Mouse (Mus musculus) heart, embryonic 15.5 days (tissue): ENCODE measurements around the gene Cntnap2. TPM values are rescaled to one million over a fixed set of nuclear protein-coding genes. Genes with fewer than 3 reads are reported as not detected.
"Not testable (repeated sequence)": the region's sequence is repeated elsewhere in the genome, so short reads cannot be mapped to it uniquely, and the experiment has no call there.

Experiments
- ATAC-seq: fragments of 200-750 bp; cut with Nextera tagmentation; replicated peaks from 2 replicates; pipeline ENCODE4 v1.8.0; 2017; ENCODE audit warnings: low read depth, moderate TSS enrichment; ENCODE audit not compliant: insufficient number of reproducible peaks, insufficient read depth, low FRiP score
- H3K27ac ChIP-seq: fragments of 300-500 bp; sonication (generic); 2 replicates; pipeline ENCODE4 v1.5.1; 2015; ENCODE audit warnings: mild to moderate bottlenecking, inconsistent platforms
- H3K27me3 ChIP-seq: fragments of 300-500 bp; sonication (generic); 2 replicates; pipeline ENCODE4 v1.6.1; 2015; ENCODE audit warnings: inconsistent platforms
- H3K36me3 ChIP-seq: fragments of 300-500 bp; sonication (generic); 2 replicates; pipeline ENCODE4 v1.6.1; 2015; ENCODE audit warnings: mild to moderate bottlenecking, inconsistent platforms
- H3K4me1 ChIP-seq: fragments of 300-500 bp; sonication (generic); replicated peaks from 2 replicates; pipeline ENCODE4 v1.6.1; 2015; ENCODE audit warnings: inconsistent platforms
- H3K4me2 ChIP-seq: fragments of 300-500 bp; sonication (generic); 2 replicates; pipeline ENCODE4 v1.6.1; 2015; ENCODE audit warnings: inconsistent platforms, mild to moderate bottlenecking, moderate library complexity
- H3K4me3 ChIP-seq: fragments of 300-500 bp; sonication (generic); 2 replicates; pipeline ENCODE4 v1.5.1; 2015; ENCODE audit warnings: mild to moderate bottlenecking, inconsistent platforms
- H3K9ac ChIP-seq: fragments of 300-500 bp; sonication (generic); 2 replicates; pipeline ENCODE4 v1.6.1; 2015; ENCODE audit warnings: mild to moderate bottlenecking, inconsistent platforms
- H3K9me3 ChIP-seq: fragments of 300-500 bp; sonication (generic); replicated peaks from 2 replicates; pipeline ENCODE4 v1.6.1; 2016; ENCODE audit warnings: inconsistent platforms
- WGBS: fragments of 180-500 bp; shearing (Covaris S2); methylation state at CpG from one replicate; pipeline ENCODE4 v1.1.7; 2015; ENCODE audit warnings: mixed read lengths; 5-methylcytosine and 5-hydroxymethylcytosine counted together
- polyA plus RNA-seq: library from polyadenylated mRNA; unstranded; fragments of >200 nt; fragmentation: Nextera tagmentation; extraction: Ambion mirVana; gene quantifications from 2 replicates; pipeline ENCODE4 v1.2.1, GENCODE M21; 2015

Gene Cntnap2
- polyA plus RNA-seq, 1 experiment from 2014 or later = 0.28 TPM

GRCm38 (mm10) chr6:47109582-47110220, 2050.5 kb downstream of the Cntnap2 start:
- 39% methylated on average over 6 of the region's 6 CpGs for WGBS
- H3K4me2 ChIP-seq = no peak overlapping the region
- no peak overlapping the region for H3K4me3 ChIP-seq
- no peaks in the 10 kb centered on the region for H3K27me3 ChIP-seq
- no peak overlapping the region for H3K9ac ChIP-seq
- no peak for ATAC-seq
- no peak overlapping the region for H3K27ac ChIP-seq
- no peaks in the 10 kb centered on the region for H3K9me3 ChIP-seq
- H3K4me1 ChIP-seq = no peaks in the 10 kb centered on the region
- H3K36me3 ChIP-seq = no peaks in the 10 kb centered on the region

- not testable (repeated sequence) for H3K4me3 ChIP-seq, H3K4me1 ChIP-seq, H3K27me3 ChIP-seq, ATAC-seq, H3K9me3 ChIP-seq, H3K9ac ChIP-seq, H3K4me2 ChIP-seq, H3K36me3 ChIP-seq, H3K27ac ChIP-seq
- WGBS = no CpG with 5 or more reads among the region's 1 CpGs
These were observed 2074.9 kb downstream of the Cntnap2 start for GRCm38 (mm10) chr6:47134063-47134462.

DNA sequence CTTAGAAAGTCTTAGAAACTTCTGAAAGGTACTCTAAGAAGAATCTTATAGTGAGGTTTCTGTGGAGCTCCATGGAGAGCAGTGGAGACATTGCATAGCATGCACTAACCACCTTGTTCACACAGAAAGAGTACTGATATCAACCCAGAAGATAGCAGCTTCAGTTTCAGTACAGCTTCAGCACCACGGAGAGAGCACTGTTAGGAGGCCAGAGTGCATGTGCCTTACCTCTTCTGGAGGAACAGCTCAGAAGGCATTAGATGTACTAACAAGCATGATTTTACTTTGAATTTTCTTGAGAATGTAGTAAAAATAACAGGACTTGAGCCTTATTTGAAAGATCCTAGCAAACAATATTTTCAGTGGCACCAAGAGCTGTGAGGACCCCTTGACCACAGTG, 2093.9 kb downstream of the Cntnap2 start:
- not testable (repeated sequence) for H3K9ac ChIP-seq, ATAC-seq, H3K27ac ChIP-seq, H3K36me3 ChIP-seq, H3K4me1 ChIP-seq, H3K4me3 ChIP-seq, H3K27me3 ChIP-seq, H3K9me3 ChIP-seq, H3K4me2 ChIP-seq
- no CpG with 5 or more reads among the region's 1 CpGs for WGBS

- not testable (repeated sequence) for H3K9ac ChIP-seq, H3K27me3 ChIP-seq, H3K36me3 ChIP-seq, H3K27ac ChIP-seq, ATAC-seq, H3K4me1 ChIP-seq, H3K4me3 ChIP-seq, H3K9me3 ChIP-seq
- 36% methylated on average over 8 of the region's 8 CpGs for WGBS
- peak overlapping the region; percentile 44 for H3K4me2 ChIP-seq
These were observed 2115.6 kb downstream of the Cntnap2 start for GRCm38 (mm10) chr6:47174580-47175294.

GRCm38 (mm10) chr6:47175356-47176156, 2116.4 kb downstream of the Cntnap2 start:
- H3K27me3 ChIP-seq, H3K27ac ChIP-seq, H3K9me3 ChIP-seq, ATAC-seq, H3K4me3 ChIP-seq, H3K9ac ChIP-seq, H3K4me1 ChIP-seq, H3K36me3 ChIP-seq: not testable (repeated sequence)
- 27% methylated on average over 10 of the region's 10 CpGs for WGBS
- H3K4me2 ChIP-seq = peak overlapping the region; percentile 44

- not testable (repeated sequence) for H3K9me3 ChIP-seq, H3K36me3 ChIP-seq, H3K27ac ChIP-seq, H3K4me1 ChIP-seq, H3K9ac ChIP-seq, H3K27me3 ChIP-seq, ATAC-seq, H3K4me2 ChIP-seq, H3K4me3 ChIP-seq
- 58% methylated on average over 3 of the region's 3 CpGs for WGBS
These were observed 2117.0 kb downstream of the Cntnap2 start for GRCm38 (mm10) chr6:47176157-47176555.

GRCm38 (mm10) chr6:47181372-47181771, 2122.2 kb downstream of the Cntnap2 start:
- not testable (repeated sequence) for H3K36me3 ChIP-seq, H3K27ac ChIP-seq, H3K4me2 ChIP-seq, H3K9me3 ChIP-seq, H3K9ac ChIP-seq, H3K4me3 ChIP-seq, ATAC-seq, H3K4me1 ChIP-seq, H3K27me3 ChIP-seq
- WGBS = 70% methylated on average over 5 of the region's 5 CpGs

DNA sequence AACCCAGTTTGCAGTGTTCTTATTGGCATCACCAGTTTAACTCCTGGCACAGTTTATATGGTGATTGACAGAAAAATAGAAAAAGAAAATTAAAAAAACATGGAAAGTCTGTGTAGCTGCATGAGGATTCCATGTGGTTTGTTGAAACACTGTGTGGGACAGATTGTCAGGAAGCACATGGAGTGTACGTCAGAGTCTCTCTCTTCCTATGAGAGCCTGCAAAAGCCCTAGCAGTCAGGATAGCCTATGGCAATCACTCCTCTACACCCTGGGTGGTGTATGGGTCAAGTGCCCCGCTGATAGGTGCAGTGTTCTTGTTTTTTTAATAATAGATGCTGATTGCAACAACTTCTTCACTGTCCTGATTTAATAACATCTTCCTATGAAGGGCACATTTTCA, 2123.1 kb downstream of the Cntnap2 start:
- Histone ChIP-seq H3K4me2 (no peak overlapping the region), H3K27ac (no peak overlapping the region), H3K36me3 (no peaks in the 10 kb centered on the region), H3K9ac (no peak overlapping the region), H3K4me3 (no peak overlapping the region), H3K9me3 (no peaks in the 10 kb centered on the region), H3K4me1 (no peaks in the 10 kb centered on the region), H3K27me3 (no peaks in the 10 kb centered on the region)
- WGBS = 61% methylated on average over 2 of the region's 2 CpGs
- ATAC-seq = no peak

GRCm38 (mm10) chr6:47182756-47183155, 2123.6 kb downstream of the Cntnap2 start:
- Histone ChIP-seq H3K4me1 (no peaks in the 10 kb centered on the region), H3K36me3 (no peaks in the 10 kb centered on the region), H3K9ac (no peak overlapping the region), H3K27ac (no peak overlapping the region), H3K4me3 (no peak overlapping the region), H3K9me3 (no peaks in the 10 kb centered on the region), H3K4me2 (no peak overlapping the region), H3K27me3 (no peaks in the 10 kb centered on the region)
- WGBS = 55% methylated on average over 1 of the region's 1 CpGs
- no peak for ATAC-seq

- H3K4me1 ChIP-seq, H3K27ac ChIP-seq, H3K36me3 ChIP-seq, H3K4me3 ChIP-seq, H3K27me3 ChIP-seq, ATAC-seq, H3K9ac ChIP-seq, H3K4me2 ChIP-seq, H3K9me3 ChIP-seq: not testable (repeated sequence)
These were observed 2124.7 kb downstream of the Cntnap2 start for GRCm38 (mm10) chr6:47183850-47184249.

DNA sequence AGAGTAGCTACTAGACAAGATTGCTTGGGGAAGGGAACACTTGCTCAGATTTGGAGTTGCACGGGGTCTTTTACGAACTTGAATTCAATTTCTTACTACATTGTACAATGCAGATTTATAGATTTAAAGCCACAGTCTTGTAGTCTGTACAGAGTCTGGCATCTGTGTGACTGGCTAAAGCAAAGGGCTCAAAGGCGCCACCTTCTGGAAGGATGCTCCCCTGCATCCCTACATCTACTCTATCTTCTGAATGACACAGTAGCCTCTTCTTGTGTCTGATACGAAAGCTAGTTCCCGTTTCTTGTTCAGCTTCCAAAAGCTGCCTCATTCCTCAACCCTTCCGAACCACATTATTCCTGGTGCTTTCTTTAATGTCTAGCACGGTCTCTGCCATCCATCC, 2129.0 kb downstream of the Cntnap2 start:
- ATAC-seq = no peak
- H3K27me3 ChIP-seq = no peaks in the 10 kb centered on the region
- peaks cover 10% of the 10 kb centered on the region; the same call in 1 of the 2 replicates for H3K4me1 ChIP-seq
- 59% methylated on average over 7 of the region's 7 CpGs for WGBS
- H3K36me3 ChIP-seq = no peaks in the 10 kb centered on the region
- H3K9ac ChIP-seq = no peak overlapping the region
- H3K4me3 ChIP-seq = no peak overlapping the region
- H3K27ac ChIP-seq = no peak overlapping the region
- no peak overlapping the region for H3K4me2 ChIP-seq
- no peaks in the 10 kb centered on the region for H3K9me3 ChIP-seq
